Mouse (Mus musculus): ENCODE data around the gene Hdac9. TPM values are rescaled to one million over a fixed set of nuclear protein-coding genes. Genes with fewer than 3 reads are reported as not detected.

Gene Hdac9
- total and polyA plus RNA-seq, 3 experiments, result 0.03 to 0.19 TPM; not detected in 1

- no peaks in the 10 kb centered on the region for H3K4me1 ChIP-seq (ENCODE audit: control insufficient read depth in 1 of 2, insufficient read depth in 2 of 2, low read length in 2 of 2)
- no peaks in the 10 kb centered on the region for H3K9me3 ChIP-seq (replicated peaks; ENCODE audit: insufficient read depth, low read length)
- no peaks in the 10 kb centered on the region for H3K27me3 ChIP-seq (ENCODE audit: control insufficient read depth in 1 of 2, insufficient read depth in 2 of 2, low read length in 2 of 2)
- no peak overlapping the region for H3K9ac ChIP-seq (ENCODE audit: control insufficient read depth, low read depth, low read length, poor library complexity, severe bottlenecking)
- TF ChIP-seq ZC3H11A (IDR thresholded peaks at IDR 0.05; ENCODE audit: low read depth, low read length) (peak; percentile 37; the same call in 1 of the 2 replicates), JUND (IDR thresholded peaks at IDR 0.05; ENCODE audit: low read depth, low read length) (no peak), MAX (IDR thresholded peaks at IDR 0.05; ENCODE audit: low read length) (no peak), USF2 (IDR thresholded peaks at IDR 0.05; ENCODE audit: borderline replicate concordance in 1 of 2, insufficient read depth in 1 of 2, low read depth in 1 of 2, low read length in 2 of 2) (no peak), CTCF (IDR thresholded peaks at IDR 0.05 in 2 of 3, conservative IDR thresholded peaks at IDR 0.05 in 1 of 3; ENCODE audit: control insufficient read depth in 1 of 3, insufficient read depth in 1 of 3, low read depth in 2 of 3, low read length in 3 of 3, poor library complexity in 1 of 3, severe bottlenecking in 1 of 3) (peak in 2 of 3 experiments; percentile 31 to 51; a peak in 5 of 6 replicates), MAFK (IDR thresholded peaks at IDR 0.05; ENCODE audit: borderline replicate concordance, low read depth, low read length) (no peak), GATA1 (IDR thresholded peaks at IDR 0.05; ENCODE audit: low read depth, low read length) (no peak), MYC (IDR thresholded peaks at IDR 0.05; ENCODE audit: low read depth, low read length) (no peak), SIN3A (IDR thresholded peaks at IDR 0.05; ENCODE audit: low read length) (no peak), NELFE (IDR thresholded peaks at IDR 0.05; ENCODE audit: low read depth, low read length) (no peak), E2F4 (IDR thresholded peaks at IDR 0.05; ENCODE audit: borderline replicate concordance, low read depth, low read length) (no peak), ZMIZ1 (IDR thresholded peaks at IDR 0.05; ENCODE audit: low read depth, low read length) (no peak), RAD21 (IDR thresholded peaks at IDR 0.05; ENCODE audit: low read depth, low read length) (peak; percentile 59), GABPA (IDR thresholded peaks at IDR 0.05; ENCODE audit: low read depth, low read length) (no peak), SMC3 (IDR thresholded peaks at IDR 0.05; ENCODE audit: low read depth, low read length) (peak; percentile 66)
- H3K79me2 ChIP-seq (ENCODE audit: control insufficient read depth, insufficient read depth, low read length, poor library complexity), result no peaks in the 10 kb centered on the region
- H3K27ac ChIP-seq (ENCODE audit: control insufficient read depth, low read depth, low read length), result no peak overlapping the region
- DNase-seq (ENCODE audit: low read depth, low spot score), result peak; percentile 22
- H3K4me3 ChIP-seq (ENCODE audit: control insufficient read depth in 1 of 2, insufficient read depth in 1 of 2, low read depth in 2 of 2, low read length in 2 of 2), result no peak overlapping the region
- H3K36me3 ChIP-seq (ENCODE audit: control insufficient read depth in 1 of 2, insufficient read depth in 2 of 2, low read length in 2 of 2), result no peaks in the 10 kb centered on the region
These were observed 21.0 kb upstream of the Hdac9 start for GRCm38 (mm10) chr12:34937918-34938317.

DNA sequence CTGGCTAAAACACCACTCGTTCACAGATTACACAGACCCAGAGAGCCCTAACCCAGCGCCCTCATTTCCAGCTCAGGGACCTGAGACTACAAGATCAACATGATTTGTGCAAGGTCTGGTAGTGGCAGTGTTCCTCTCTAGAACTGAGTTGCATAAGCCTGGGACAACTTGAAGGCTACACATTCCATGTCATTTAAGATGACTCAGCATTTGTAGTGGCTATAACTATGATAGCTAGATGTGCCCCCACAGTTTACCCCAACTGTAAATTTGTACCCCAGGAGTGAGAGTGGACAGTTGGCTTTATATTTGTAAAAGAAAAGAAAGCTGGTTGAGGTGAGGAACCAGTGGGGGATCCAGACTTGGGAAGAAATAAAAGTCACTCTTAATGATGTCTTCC is 8.9 kb downstream of the Hdac9 start:
- no peaks in the 10 kb centered on the region for H3K9me3 ChIP-seq (replicated peaks; ENCODE audit: insufficient read depth, low read length)
- no peaks in the 10 kb centered on the region for H3K4me1 ChIP-seq (ENCODE audit: control insufficient read depth in 1 of 2, insufficient read depth in 2 of 2, low read length in 2 of 2)
- no peaks in the 10 kb centered on the region for H3K27me3 ChIP-seq (ENCODE audit: control insufficient read depth in 1 of 2, insufficient read depth in 2 of 2, low read length in 2 of 2)
- H3K9ac ChIP-seq (ENCODE audit: control insufficient read depth, low read depth, low read length, poor library complexity, severe bottlenecking), result no peak overlapping the region
- H3K27ac ChIP-seq (ENCODE audit: control insufficient read depth, low read depth, low read length), result no peak overlapping the region
- no peaks in the 10 kb centered on the region for H3K36me3 ChIP-seq (ENCODE audit: control insufficient read depth in 1 of 2, insufficient read depth in 2 of 2, low read length in 2 of 2)
- H3K79me2 ChIP-seq (ENCODE audit: control insufficient read depth, insufficient read depth, low read length, poor library complexity), result no peaks in the 10 kb centered on the region
- DNase-seq (ENCODE audit: low read depth, low spot score), result no peak
- no peak overlapping the region for H3K4me3 ChIP-seq (ENCODE audit: control insufficient read depth in 1 of 2, insufficient read depth in 1 of 2, low read depth in 2 of 2, low read length in 2 of 2)
- TF ChIP-seq ZKSCAN1 (IDR thresholded peaks at IDR 0.05; ENCODE audit: low read depth, low read length) (no peak), JUND (IDR thresholded peaks at IDR 0.05; ENCODE audit: low read depth, low read length) (no peak), HCFC1 (IDR thresholded peaks at IDR 0.05; ENCODE audit: low read depth, low read length) (no peak), TAL1 (IDR thresholded peaks at IDR 0.05; ENCODE audit: low read length) (no peak), EP300 (IDR thresholded peaks at IDR 0.05; ENCODE audit: low read depth in 1 of 2, low read length in 2 of 2) (no peak), POLR2AphosphoS5 (IDR thresholded peaks at IDR 0.05; ENCODE audit: borderline replicate concordance, low read depth, low read length) (no peak), POLR2A (IDR thresholded peaks at IDR 0.05; ENCODE audit: control insufficient read depth in 1 of 2, insufficient read depth in 1 of 2, low read depth in 1 of 2, low read length in 2 of 2, poor library complexity in 1 of 2) (no peak), E2F4 (IDR thresholded peaks at IDR 0.05; ENCODE audit: borderline replicate concordance, low read depth, low read length) (no peak), POLR2AphosphoS2 (IDR thresholded peaks at IDR 0.05; ENCODE audit: low read length) (no peak), ZC3H11A (IDR thresholded peaks at IDR 0.05; ENCODE audit: low read depth, low read length) (no peak), CHD1 (IDR thresholded peaks at IDR 0.05; ENCODE audit: low read depth, low read length) (no peak), MEF2A (IDR thresholded peaks at IDR 0.05; ENCODE audit: extremely low read depth, insufficient replicate concordance, low read depth, low read length, poor library complexity, severe bottlenecking) (no peak), ZNF384 (IDR thresholded peaks at IDR 0.05; ENCODE audit: low read depth, low read length) (no peak), GATA1 (IDR thresholded peaks at IDR 0.05; ENCODE audit: low read depth, low read length) (no peak), GABPA (IDR thresholded peaks at IDR 0.05; ENCODE audit: low read depth, low read length) (no peak), KAT2A (conservative IDR thresholded peaks at IDR 0.05; ENCODE audit: low read depth, low read length) (no peak), TCF12 (IDR thresholded peaks at IDR 0.05; ENCODE audit: low read depth, low read length) (no peak), SMC3 (IDR thresholded peaks at IDR 0.05; ENCODE audit: low read depth, low read length) (no peak)
